Mouse (Mus musculus) embryo, embryonic 11.5 days (tissue): ENCODE data around the gene Extl1.
"Not testable (repeated sequence)": the region's sequence is repeated elsewhere in the genome, so short reads cannot be mapped to it uniquely, and the experiment has no call there.

Source experiments
- DNase-seq: peaks from one replicate; pipeline ENCODE4 v3.0.0-alpha.2; 2012; ENCODE audit warnings: low read depth, low spot score

Gene Extl1

DNA sequence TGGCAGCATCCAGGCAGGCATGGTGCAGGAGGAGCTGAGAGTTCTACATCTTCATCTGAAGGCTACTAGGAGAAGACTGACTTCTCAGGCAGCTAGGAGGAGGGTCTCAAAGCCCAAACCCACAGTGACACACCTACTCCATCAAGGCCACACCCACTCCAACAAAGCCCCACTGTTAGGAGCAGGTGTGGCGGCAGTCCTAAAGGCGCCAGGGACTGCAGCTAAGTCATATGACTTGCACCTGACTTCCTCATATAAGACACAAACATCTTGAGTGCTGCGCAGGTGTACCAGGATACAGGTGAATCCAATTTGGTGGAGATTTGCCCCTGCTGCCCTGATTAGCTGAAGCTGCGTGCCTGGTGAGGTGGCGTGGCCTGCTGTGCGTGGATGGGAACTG, at the start of gene Extl1:
TSS of gene Extl1 (minus strand) at position 101 of the 400 bp plus-strand sequence.
- DNase-seq = not testable (repeated sequence)

GRCm38 (mm10) chr4:134432686-134433360, 49.2 kb upstream of the Extl1 start:
- DNase-seq = no peak

DNA sequence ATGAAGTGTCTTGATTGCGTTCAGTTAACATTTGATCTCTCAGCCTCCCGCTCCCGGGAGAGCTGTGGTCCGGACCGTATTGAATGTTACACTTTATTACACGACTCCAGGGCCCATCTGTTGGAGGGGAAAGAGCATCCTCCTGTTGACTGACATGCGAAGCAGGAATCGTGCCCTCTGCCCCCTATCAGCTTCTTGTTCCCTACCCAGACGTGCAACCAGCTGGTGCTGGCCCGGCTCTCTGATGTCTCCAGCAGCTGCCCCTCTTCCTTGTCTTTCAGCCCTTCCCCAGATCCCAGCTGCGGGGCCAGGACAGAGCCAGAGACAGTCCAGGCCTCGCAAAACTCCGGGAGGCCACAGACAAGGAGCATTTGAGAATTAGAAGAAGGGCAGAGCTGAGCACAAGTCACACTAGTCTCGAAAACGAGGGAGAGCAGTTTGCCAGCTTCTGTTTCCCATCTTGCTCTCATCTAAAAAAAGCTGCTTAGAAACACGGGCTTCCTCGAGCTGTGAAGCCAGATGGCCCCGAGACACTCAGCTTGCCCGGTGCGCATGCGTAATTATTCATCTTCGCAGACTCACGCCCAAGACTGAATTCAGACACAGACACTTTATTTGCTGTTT, 46.8 kb upstream of the Extl1 start:
- peak; percentile 51 for DNase-seq

GRCm38 (mm10) chr4:134425088-134425487, 41.4 kb upstream of the Extl1 start:
- DNase-seq = no peak

DNA sequence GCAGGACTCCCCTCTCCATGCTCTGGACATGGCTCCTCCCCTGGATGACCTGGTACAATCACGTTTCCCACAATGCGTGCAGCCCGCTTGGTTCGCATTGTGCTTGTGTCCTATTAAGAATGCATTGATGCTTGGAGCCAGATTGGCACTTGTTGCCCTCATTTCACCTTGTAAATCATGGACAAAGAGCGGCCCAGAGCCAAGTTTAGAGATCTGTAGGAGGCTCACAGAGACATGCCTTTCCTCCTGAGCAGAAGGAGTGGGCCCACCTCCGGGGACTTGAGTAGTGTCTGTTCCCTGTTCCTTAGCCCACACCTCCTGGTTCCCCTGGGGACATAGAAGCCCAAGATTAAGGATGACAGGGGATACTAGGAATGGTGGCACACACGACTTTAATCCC, 40.3 kb upstream of the Extl1 start:
- DNase-seq = no peak

DNA sequence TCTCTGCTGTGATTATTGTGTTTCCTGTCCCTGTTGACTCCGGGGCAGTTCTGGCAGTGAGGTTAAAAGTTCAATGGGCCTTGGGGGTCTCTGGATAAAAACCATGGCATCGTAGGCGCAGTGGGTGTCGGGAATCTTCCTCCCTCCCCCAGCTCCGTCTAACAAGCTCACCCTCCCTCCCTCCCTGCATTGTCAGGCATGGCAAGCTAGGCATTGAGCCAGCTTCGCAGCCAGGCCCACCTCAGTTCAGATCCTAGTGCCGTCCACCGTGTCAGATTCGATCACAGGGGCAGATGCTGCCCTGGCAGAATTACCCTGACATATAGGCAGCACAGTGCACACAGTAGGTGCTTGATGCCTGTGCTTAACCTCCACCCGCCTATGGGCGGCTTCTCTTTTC, 38.3 kb upstream of the Extl1 start:
- DNase-seq = no peak

DNA sequence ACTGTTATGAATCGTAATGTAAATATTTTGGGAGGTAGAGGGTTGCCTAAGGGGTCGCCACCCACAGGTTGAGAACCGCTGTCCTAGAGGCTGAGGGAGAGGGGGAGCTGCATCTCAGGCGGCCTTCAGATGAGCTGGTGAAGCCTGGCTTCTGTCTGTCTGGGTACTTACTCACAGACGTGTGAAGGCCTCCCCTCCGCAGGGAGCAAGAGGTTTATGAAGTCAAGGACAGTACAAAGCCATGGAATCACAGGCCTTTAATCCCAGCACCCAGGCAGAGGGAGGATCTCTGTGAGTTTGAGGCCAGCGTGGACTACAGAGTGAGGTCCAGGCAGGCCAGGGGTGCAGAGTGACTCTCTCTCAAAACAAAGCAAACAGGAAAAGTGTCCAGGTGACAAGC, 33.5 kb upstream of the Extl1 start:
- DNase-seq = no peak

DNA sequence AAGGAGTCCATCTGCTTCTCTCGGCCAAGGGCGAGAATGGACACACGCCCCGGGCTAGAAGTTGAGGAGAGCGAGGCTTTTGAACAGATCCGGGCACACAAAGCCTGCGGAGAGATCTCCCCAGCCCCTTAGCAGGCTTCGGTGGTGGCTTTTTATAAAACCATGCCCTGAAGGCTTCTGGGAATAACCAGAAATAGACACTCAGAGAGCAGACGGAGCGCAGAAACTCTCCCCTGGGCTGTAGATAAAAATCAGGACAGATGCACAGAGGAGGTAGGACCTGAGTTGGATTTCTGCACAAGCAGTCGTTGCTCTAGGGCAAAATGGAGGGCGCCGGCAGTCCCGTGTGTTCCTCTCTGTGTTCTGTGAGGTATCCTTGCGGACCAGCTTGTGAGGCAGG, 33.0 kb upstream of the Extl1 start:
- DNase-seq = no peak

DNA sequence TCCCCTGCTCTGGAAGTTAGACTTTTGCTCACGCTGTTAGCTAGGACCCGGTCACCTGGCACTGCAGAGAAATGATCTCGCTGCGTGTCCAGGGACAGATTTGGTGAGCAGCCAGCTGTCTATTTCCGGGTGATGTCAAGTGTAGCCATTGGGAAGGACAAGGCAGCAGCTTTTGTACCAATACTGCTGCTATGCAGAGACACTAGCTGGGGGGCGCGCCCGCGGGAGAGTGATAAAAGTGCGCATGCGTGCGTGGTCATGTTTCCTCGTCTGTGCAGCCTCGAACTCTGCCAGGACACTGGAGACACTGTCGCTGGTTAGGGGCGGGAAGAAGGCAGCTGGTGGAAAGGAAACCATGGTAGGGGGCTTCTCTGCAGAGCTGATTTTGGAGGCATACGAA, 32.5 kb upstream of the Extl1 start:
- DNase-seq = no peak

DNA sequence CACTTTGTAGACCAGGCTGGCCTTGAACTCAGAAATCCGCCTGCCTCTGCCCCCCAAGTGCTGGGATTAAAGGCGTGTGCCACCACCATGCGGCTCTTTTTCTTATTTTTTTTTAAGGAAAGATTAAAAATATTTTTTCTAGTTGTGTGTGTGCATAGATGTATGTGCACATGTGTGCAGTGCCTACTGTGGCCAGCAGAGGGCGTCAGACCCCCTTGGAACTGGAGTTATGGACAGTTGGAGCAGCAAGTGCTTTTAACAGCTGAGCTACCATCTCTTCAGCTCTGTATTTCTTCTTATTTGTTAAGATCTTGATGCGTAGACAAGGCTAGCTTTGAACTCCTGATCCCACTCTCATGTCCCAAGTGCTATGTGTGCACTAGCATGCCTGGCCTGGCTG, 25.6 kb upstream of the Extl1 start:
- no peak for DNase-seq

DNA sequence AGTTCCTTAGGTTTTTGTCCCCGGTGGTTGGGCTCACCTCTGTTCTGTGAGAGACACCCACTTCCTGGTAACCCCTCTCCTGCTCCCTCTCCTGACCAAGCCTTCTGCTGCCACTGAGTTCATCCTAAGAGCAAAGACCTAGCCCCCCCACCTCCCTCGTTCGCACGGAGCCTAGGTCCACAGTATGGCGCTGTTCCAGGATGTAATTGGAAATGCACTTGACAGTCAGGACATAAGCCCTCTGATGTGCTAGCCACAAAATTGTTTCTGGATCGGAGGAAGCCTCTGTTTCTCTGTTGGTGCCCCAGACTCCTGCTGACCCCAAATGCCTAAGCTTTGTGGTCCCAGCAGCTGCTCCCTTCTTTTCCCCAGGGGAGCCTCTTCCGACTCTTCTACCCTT, 20.1 kb upstream of the Extl1 start:
- no peak for DNase-seq

DNA sequence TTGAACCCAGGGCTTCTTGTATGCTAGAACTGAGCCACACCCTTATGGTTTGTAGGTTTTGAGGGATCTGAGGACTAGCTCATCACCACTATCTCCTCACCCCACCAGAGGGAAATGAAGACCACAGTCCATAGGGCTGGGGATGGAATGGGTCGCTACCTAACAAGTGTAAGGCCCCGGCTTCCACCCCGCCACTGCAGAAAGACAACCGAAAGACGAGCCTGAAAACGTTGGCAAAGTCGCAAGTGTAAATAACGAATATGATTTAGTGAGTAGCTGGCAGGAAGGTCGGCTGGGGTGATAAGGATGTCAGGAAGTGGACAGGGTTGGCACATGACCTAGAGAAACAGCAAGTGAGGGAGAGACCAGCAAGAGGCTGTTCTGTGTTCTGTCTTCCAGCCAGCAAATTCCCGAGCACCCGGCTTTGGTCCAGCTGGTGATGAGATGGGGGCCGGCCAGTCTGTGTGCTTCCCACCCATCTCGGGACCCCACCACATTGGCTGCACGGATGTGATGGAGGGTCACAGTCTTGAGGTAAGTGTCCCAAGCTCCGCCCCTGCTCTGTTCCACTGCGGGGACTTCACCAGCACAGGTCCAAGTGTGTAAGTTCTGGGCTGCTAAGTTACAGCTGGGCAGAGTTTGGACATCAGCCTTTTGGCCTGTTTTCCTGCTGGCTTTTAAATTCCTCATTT, 19.1 kb upstream of the Extl1 start:
- no peak for DNase-seq

GRCm38 (mm10) chr4:134401856-134402570, 18.4 kb upstream of the Extl1 start:
- DNase-seq = no peak

DNA sequence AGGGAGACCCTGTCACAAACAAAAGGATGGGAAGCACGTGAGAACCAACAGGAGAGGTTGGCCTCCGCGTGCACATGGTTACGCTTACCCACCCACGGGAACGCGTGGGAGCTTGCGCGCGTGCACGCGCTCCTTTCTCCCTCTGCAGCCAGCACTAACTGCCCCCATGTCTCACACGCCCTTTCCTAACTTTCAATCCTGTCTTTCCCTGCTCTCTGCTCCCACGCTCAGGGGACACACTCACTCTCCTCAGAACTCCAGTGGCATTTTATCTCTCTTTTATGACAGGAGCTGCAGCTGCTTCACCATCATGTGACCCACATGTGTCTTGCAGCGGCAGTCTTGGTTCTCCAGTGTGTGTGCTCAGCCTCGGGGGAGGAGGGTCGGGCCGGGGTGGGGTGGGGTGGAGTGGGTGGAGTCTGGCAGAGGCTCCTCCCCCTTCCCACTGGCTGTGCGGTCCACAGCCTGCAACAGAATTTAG, 17.6 kb upstream of the Extl1 start:
- DNase-seq = peak; percentile 32

- no peak for DNase-seq
Measured at GRCm38 (mm10) chr4:134400206-134400605, 16.6 kb upstream of the Extl1 start.

- no peak for DNase-seq
Measured at GRCm38 (mm10) chr4:134397732-134398131, 14.1 kb upstream of the Extl1 start.

- no peak for DNase-seq
Measured at GRCm38 (mm10) chr4:134397121-134397520, 13.5 kb upstream of the Extl1 start.

DNA sequence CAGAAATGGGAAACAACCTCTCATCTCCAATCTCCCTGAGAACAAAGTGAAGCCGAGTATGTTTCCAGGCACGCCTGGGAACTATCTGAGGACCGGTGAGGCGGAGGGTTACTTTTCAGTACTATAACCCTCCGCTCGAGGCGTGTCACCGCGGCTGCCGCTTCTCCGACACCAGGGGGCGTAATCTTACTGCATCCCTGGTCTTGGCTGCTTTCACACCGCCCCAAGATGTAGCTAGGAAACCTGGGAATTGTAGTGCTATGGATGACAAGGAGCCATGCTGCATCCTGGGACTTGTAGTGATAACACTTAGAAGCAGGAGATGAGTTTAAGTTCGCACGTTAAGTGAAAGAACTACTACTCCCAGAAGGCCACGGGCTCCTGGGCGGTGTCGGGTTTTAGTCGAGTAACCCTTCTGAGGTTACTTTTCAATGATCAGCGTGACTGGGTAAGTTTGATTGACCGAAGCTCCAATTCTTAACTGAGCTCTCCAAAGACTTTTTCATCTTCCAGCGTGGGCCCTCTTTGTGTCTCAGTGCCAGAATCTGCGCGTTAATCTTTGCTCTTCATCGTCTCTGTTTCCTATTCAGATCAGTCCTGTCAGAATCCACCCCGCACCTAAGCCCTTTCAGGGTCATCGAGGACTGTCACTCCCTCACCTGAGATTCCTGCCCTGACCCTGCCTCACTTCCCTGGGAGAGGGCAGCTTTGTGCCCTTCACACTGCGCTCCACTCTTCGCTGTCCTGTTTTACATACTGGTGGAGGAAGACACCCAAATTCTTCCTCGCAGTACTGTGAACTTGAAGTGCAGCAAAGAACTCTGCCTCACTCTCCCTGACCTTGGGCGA, 12.6 kb upstream of the Extl1 start, which contains the start of gene Pafah2:
TSS of gene Pafah2 (plus strand) at position 344 of the 849 bp plus-strand sequence.
- DNase-seq = peak; percentile 94

DNA sequence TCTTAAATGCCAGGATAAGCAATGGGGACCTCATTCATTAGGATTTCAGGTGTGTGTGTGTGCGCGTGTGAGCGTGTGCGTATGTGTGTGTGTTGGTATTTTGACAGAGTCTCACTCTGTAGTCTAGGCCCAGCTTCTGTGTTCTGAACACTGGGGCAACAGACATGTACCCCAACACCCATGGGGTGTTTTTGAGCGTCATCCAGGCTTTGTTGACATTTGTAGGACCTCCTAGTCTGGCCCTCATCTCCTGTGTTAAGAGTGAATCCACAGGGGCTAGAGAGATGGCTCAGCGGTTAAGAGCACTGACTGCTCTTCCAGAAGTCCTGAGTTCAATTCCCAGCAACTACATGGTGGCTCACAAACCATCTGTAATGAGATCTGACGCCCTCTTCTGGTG, 11.5 kb upstream of the Extl1 start:
- DNase-seq = no peak

- no peak for DNase-seq
Measured at GRCm38 (mm10) chr4:134393026-134393425, 9.4 kb upstream of the Extl1 start.

DNA sequence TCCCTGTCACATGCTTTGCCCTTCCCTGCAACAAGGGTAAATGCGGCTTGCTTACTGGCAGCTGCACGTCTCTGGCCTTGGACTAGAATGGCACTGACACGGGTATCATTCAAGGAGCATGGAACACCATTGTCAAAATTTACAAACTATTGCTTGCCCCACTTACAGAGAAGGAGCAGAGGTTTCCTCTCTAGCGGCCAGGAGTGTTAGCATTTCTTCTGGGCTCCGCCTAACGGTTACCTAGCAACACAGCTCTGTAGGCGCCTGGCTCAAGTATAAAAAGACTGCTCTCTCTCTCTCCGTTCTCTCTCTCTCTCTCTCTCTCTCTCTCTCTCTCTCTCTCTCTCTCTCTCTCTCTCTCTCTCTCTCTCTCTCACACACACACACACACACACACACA, 8.9 kb upstream of the Extl1 start:
- no peak for DNase-seq
